Mouse (Mus musculus) left cerebral cortex, postnatal 4 days (tissue): Measurements from ENCODE around the gene Pnrc2. TPM values are rescaled to one million over a fixed set of nuclear protein-coding genes. Genes with fewer than 3 reads are reported as not detected.

Experiments
- DNase-seq: peaks from one replicate; pipeline ENCODE4 v3.0.0-alpha.2; 2022
- intact Hi-C: fragments of 180-260 bp; cut with DNase I; formaldehyde crosslinking; loops from one replicate; pipeline ENCODE4 v1.15.1; 2025
- total RNA-seq, 2 experiments: library from RNA; stranded (reverse); gene quantifications; 2 replicates each; pipeline ENCODE4 v1.2.3; 2021

Gene Pnrc2
- total RNA-seq, 2 experiments from 2014 or later = 41.1 to 45.2 TPM

DNA sequence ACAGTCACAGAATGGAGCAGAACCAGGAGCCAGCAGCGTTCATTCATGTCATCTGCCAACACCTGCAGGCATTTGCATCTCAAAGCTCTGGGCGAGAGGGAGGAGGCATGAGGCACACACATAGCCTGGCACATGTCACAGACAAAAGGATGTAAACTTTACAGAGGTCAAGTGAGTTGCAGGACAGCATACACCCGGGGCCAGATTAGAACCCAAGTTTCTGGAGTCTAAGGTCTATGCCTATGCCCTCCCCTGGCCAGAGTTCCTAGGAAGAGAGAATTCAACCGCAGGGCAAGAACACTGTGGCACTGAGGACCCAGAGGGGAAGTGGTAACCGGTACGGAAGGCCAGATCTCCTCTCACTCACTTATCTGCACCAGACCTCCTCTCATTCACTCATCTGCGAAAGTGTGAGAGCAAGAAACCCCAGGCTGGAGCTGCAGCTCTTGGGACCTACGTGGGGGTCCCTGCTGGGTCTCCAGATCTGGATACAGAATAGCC, 21.5 kb upstream of the Pnrc2 start, which contains the start of gene Cnr2:
Gene Cnr2 (plus strand): TSS at position 324 of the 501 bp plus-strand sequence.
- intact Hi-C loops = no loop called here
- no peak for DNase-seq

DNA sequence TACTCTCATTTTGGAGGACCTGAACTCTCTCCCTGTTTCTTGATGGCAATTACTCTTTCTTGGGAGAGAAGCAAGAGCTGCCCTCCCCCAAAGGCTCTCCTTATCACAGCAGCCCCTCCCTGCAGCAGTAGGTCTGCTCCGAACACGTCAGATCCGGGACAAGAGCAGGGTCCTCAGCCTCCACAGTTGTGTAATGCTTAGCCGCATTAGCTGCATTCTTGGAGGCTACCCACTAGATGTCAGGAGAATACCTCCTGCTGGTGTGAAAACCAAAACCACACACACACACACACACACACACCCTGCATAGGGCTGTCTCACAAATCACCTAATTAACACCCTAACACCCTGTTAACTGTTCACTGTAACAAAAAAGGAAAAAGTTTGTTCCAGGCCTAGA, 19.2 kb upstream of the Pnrc2 start:
- intact Hi-C loops = no loop called here
- DNase-seq = no peak

DNA sequence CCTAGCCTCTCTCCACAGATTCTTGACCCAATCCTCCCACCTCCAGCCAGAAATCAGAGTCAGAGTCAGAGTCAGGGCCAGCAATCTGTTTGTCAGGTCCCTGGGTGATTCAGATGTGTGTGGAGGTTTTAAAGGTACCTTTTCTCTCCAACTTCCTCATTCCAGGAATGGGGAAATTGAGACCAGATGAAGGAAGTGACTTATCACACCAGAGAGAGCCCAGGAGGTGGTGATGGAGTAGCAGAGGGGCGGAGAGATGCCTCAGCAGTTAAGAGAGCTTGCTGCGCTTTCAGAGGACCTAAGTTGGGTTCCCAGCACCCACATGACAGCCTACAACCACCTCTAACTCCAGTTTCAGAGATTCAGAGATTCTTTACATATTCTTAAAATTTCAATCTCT, 17.9 kb upstream of the Pnrc2 start:
- intact Hi-C loops = no loop called here
- no peak for DNase-seq

DNA sequence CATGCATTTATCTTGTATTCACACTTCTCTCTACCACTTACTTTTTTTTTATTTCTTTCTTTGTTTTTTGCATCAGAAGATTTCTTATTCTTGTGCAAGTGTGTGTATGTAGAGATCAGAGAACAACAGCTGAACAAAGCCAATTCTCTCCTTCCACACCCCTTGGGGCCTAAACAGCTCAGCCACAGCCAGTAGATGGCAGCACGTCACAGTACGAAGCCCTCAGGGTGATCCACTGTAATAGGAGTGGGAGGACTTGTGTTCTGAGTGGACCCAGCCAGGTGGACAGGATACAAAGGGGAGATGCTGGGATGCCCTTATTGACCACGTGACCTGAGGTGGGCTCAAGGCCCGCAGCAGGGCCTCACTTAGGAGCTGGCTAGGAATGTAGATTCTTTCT, 16.2 kb upstream of the Pnrc2 start:
- intact Hi-C loops = no loop called here
- DNase-seq = peak; percentile 79

DNA sequence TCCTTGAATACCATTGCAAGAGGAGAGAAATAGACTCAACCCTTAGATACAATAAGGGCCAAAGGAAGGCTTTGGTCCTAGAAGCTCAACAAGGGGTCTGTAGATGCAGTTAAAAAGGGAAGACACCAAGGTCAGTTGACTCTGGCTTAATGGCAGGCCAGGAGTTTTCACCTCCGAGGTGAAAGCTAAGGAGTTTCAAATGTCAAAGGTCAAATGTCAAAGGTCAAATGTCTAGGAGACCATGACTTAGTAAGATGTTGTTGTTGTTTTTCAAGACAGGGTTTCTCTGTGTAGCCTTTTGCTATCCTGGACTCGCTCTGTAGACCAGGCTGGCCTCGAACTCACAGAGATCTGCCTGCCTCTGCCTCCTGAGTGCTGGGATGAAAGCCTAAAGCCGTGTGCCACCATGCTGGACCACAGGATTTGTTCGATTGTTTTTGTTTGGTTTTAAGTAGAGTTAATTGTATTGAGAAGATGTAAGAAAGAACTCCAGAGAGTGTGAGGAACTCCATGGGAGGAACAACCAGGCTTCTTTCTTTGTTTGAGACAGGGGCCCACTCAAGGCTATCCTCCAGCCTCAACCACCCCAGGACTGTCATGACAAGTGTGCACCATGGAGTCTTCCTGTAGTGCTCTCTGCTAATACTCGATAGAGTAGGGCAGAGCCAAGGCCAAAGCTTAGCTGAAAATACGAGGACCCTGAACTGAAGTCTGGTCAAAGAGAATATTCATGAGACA, 15.7 kb upstream of the Pnrc2 start:
- intact Hi-C loops = no loop called here
- DNase-seq = no peak

DNA sequence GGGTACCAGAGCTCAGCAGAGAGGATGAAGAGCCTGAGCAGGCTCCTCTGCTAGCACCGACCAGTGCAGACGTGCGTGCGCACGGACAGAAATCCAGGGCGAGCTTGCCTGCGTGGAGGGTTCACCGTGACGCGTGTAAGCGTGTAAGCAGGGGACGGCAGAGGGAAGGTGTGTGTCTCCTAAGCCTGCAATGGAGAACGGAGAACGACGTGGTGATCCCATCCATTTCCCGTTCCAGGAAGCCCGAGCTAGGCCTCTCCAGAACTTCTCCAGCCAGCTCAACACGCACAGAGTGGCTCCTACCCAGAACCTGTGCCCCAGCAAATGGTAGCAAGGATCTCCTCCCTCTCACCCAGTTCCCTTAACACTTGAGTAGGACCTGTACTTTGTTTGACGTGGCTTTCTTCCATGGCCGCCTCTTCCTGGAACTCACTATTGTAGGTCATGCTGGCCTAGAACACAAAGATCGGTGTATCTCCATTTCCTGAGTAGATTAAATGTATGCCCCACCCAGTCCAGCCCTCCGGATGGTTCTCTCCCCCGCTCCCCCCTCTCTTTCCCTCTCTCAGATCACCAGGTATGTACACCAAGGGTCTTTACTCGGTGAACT, 14.9 kb upstream of the Pnrc2 start:
- no peak for DNase-seq
- intact Hi-C loops = no loop called here

DNA sequence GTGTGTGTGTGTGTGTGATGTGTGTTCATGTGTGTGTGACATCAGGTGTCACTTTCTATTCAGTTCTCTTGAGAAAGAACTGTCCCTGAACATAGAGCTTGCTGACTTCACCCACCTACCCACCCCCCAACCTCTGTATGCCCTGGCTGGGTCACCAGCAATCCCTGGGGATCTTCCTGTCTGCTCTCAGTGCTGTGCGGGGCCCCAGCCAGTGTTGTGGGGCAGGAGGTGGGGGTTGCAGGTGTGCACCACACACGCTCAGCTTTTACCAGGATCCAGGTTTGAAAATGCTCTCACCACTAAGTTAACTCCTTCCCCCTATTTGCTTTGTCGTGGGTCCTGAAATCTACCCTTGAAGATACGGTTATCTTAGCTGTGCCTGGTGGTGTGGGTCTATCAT, 12.5 kb upstream of the Pnrc2 start:
- DNase-seq = no peak
- intact Hi-C loops = no loop called here

DNA sequence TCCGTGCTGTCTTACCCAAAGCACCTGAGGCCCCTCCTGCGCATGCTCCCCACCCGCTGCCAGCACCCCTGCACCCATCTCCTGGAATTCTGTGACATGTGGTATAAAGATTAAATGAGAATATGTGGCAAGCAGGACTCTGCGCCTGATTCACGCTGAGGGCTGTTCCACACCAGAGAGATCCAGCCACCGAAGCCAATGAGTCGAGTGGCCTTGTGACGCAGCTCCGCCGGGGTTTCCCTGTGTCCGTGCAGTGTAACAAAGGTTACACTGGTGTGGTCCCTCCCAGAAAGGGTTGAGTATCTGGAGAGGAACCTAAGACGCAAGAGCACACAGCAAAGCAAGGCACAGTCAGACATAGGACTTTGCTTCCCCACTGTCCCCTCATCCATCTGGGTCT, 12.0 kb upstream of the Pnrc2 start:
- intact Hi-C loops = no loop called here
- no peak for DNase-seq

DNA sequence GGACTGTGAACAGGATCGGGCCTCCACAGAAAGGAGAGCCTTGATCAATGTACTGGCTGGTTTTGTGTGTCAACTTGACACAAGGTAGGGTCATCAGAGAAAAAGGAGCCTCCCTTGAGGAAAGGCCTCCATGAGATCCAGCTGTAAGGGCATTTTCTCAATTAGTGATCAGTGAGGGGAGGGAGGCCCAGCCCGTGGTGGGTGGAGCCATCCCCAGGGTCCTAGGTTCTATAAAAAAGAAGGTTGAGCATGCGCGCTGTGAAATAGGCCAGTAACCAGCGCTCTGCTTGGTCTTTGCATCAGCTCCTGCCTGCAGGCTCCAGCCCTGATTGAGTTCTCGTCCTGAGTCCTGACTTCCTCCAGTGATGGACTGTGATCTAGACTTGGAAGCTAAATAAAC, 10.9 kb upstream of the Pnrc2 start:
- intact Hi-C loops = no loop called here

DNA sequence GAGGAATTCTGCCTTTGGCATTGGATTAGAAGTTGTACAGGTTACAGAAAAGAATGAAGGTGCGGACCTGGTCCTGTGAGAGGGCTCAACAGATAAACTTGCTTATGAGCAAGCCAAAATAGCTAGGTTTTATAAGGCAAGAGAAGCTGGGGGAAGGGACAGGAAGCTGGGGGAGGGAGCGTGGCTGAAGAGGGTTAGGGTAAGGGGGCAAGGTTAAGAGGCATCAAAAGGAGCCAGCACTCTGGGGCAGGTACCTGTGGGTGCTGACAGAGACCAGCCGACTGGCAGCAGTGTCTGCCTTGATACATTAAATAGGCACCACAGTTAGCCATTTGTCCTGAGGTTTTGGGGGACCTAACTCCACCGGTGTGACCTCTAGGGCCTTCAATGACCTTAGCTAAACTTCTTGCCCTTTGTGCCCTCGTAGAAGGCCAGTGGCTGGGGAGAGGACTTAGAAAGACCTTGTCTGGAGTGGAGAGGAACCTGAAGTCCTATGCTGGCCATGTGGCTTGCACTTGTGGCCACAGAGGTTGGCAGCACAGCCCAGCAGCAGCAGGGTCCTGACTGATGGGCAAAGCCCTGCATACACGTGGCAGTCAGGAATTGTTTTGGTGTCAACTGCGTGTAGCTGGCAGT, 10.3 kb upstream of the Pnrc2 start:
- intact Hi-C loops = no loop called here
- DNase-seq = no peak

More for the DNA sequence above, 10.9 kb upstream of the Pnrc2 start:
- DNase-seq = no peak

DNA sequence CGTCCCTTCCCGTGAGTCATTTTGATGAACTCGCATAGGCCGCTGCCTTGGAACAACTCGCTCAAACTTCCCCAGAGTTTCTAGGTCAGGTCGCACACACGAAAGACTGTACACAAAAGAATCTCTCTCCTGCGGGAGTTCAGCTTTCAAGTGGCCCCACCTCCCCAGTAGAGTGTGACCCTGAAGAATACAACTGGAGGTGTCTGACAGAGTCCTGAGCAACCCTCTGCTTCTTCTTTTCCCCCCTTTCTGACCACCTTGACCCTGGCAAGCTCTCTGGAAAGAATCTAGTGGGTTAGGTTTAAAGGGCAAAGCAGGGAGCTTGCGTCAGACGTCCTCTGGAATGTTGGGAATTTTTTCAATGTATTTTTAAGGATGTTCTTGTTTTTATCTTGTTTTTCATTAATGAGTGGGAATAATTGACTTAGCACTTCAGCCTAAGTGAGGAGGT, 9.8 kb upstream of the Pnrc2 start:
- intact Hi-C loops = no loop called here
- no peak for DNase-seq

DNA sequence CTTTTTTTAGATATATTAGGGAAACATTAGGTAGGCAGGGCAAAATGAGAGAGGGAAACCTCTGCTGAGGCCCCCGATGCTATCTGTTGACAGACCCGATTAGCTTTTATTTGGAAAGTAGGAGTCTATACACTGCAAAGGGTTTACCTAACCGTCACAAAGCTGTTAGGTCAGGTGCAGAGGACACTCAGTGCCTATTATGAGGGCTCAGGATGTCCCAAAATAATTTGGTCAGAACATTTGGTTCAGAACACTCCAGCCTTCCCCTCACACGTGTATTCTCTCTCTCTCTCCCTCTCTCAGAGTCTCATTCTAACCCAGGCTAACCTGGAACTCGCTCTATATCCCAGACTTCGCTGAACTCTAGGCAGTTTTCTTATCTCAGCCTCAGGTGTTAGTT, 8.4 kb upstream of the Pnrc2 start:
- intact Hi-C loops = no loop called here

DNA sequence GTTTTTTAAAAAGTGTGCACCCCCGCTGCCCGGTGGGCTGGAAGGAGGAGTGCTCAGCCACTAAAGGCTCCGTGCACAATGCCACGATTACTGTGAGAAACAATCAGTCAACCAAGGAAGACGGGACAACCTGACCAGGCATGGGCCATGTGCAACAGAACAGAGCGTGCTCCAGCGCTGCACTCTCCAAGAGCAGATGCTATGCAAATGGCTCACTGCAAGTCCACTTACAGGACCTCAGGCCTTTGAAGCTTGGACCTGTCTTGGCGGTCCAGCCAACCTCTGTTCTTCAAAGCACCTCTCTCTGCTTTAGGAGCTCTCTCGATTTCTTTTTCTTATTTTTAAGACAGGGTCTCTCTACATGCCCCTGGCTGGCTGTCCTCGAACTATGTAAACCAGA, 6.9 kb upstream of the Pnrc2 start:
- intact Hi-C loops = no loop called here
- no peak for DNase-seq

More for the DNA sequence above, 8.4 kb upstream of the Pnrc2 start:
- no peak for DNase-seq

DNA sequence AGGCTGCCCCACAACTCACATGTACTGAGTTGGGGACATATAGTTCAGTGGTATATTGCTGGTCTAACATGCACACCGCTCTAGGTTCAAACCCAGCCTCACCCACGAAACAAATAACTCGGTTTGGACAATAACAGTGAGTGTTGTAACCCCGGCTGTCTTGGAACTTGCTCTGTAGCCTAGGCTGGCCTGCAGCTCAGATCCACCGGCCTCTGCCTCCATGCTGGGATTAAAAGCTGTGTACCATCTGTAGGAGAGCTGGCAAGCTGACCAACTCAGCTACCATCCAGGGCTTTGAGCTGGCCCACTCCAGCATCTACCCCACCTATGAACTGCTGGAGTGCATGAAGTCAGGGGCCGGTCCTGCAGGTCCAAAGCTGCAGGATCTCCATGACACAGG, 6.4 kb upstream of the Pnrc2 start:
- no peak for DNase-seq
- intact Hi-C loops = no loop called here

DNA sequence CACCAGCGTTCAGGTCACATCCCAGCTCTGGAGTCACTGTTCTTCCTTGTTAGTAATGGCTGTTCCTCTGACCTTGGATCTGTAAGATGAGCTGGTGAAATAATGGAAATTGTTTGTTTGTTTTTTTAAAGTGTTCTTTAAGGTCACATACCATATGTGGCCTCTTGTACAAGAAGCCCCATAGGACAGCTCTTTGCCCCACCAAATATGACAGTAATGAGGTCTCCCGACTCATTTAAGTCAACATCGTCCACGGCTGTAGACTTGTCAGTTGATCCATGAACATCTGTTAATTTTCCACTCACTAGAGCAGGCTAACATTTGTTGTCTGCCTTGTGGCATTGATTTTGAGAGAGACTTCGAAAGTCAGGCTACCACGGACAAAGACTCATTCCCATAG, 5.4 kb upstream of the Pnrc2 start:
- intact Hi-C loops = loop anchor here (5.0 kb wide), 1 partner anchor 57 kb away; no protein-coding TSS in a partner anchor
- no peak for DNase-seq

DNA sequence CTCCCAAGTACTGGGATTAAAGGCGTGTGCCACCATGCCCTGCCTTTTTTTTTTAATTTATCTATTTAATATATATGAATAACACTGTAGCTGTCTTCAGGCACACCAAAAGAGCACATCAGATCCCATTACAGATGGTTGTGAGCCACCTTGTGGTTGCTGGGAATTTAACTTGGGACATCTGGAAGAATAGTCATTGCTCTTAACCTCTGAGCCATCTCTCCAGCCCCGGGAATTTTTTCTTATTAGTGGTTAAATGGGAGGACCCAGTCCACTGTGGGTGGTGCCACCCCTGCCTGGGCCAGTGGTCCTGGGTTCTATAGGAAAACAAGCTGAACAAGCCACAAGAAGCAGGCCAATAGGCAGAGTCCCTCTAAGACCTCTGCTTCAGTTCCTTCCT, 4.1 kb upstream of the Pnrc2 start:
- intact Hi-C loops = loop anchor here (5.0 kb wide), 1 partner anchor 55 kb away; no protein-coding TSS in a partner anchor
- DNase-seq = no peak

DNA sequence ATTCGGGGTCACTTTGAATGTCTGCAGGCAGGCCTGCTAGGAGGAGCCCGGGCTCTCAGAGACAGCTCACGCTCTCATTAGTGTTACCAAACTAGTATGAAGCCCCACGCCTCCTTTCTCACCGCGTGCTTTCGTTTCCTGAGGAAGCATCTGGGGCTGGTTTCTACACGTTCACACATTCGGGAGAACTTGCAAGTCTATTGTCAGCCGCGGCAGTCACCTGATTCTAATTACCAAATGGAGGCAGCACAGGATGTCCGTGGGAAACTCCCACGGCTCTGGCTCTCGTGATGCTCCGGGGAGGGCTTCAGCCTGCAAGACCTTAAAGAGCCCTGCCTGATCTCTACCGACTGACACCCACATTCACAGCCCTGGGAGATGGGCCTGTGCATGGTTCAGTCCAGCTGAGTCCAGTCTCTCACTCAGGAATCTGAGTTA, 3.0 kb upstream of the Pnrc2 start:
- DNase-seq = no peak
- intact Hi-C loops = loop anchor here (5.0 kb wide), 1 partner anchor 54 kb away; no protein-coding TSS in a partner anchor

DNA sequence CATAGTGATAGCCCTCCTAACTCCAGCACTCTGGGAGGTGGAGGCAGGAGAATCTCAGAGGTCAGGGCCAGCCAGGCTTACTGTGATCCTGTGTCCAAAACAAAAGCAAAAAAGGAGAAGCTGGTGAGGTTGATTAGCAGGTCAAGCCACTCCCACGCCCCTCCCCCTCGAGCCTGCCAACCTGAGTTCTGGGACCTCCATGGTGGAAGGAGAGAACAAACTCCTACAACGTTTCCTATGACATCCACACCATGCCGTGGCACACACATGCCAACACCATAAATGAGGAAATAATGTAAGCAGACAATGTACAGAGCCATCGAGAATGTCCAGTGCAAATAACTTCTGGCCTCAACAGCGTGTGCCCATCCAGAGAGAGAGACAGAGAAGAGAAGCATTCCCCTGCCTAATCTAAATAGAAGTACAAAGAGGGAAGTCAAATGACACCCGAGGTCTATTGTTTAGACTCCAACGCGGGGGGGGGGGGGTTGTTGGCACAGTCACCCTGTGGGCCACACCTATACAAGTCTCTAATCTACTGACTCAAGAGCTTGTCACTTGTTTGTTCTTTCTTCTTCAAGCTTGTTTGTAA, 2.4 kb upstream of the Pnrc2 start:
- intact Hi-C loops = loop anchor here (5.0 kb wide), 1 partner anchor 54 kb away; no protein-coding TSS in a partner anchor
- peak; percentile 49 for DNase-seq

DNA sequence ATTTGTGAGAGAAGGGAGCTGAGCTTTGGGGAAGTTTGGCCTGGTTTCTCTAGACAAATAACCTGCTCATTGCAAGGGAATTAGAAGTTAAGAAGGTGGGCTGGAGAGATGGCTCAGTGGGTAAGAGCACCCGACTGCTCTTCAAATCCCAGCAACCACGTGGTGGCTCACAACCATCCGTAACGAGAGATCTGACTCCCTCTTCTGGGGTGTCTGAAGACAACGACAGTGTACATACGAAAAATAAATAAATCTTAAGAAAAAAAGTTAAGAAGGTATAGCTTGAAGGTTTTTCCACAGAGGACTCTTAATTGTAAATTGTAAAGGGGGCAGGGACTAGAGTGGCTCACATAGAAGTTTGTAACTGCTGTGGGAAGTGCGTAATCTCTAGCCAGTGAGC, 1.9 kb upstream of the Pnrc2 start:
- intact Hi-C loops = loop anchor here (5.0 kb wide), 1 partner anchor 53 kb away; no protein-coding TSS in a partner anchor
- no peak for DNase-seq

DNA sequence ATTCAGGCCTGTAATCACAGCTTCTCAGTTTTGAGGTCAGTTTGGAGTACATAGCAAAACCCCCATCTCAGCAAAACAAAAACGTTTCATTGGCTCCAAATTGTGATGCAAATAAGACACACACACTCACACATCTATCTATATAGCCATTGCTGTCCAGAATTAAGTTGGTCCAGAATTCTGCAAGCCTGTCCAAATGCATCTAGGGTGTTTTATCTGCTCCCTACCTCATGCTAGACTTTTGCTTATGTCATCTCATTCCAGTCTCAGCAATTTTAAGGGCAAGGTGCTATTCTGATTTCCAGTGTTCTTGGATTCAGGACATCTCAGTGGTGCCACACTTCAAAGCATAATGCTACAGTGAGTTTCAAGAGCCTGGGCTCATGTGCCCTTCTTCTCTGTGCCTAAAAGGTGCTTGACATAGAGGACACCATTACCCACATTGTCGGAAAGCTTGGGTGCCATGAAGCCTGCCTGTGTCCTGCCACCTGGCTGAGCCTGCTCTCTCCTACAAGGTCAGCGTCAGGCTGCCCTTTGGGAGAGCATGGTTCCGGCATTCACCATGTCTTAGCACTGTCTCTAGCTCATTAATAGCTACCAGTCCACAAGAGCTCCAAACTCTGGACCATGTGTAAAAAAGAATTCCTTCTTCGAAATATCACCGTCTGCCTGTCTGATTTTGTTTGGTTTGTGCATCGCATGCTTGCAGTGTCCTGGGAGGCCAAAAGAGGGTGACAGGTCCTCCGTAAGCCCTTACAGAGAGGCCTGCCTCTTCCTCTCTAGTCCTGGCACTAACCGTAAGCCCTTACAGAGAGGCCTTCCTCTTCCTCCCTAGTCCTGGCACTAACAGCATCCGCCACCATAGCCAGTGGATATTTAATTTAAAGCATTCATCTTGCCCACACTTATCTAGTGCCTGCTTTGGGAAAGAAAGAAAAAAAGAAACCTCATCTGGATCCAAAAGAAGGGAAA, 1.2 kb upstream of the Pnrc2 start:
- DNase-seq = no peak
- intact Hi-C loops = loop anchor here (5.0 kb wide), 2 partner anchors 53 to 73 kb away; no protein-coding TSS in a partner anchor
